Mouse (Mus musculus) cortical plate, adult 2 months (tissue): ENCODE results near the gene Thbs3.

Source experiments
- CTCF ChIP-seq: fragments of 200-500 bp; IDR thresholded peaks from 2 replicates; pipeline ENCODE4 v1.5.1; 2011; ENCODE audit warnings: mild to moderate bottlenecking, control low read depth, low read length; ENCODE audit not compliant: insufficient read depth; ENCODE audit errors: extremely low read depth
- POLR2A ChIP-seq: fragments of 200-500 bp; IDR thresholded peaks from 2 replicates; pipeline ENCODE4 v1.6.1; 2011; ENCODE audit warnings: mild to moderate bottlenecking, low read length, control low read depth; ENCODE audit not compliant: insufficient read depth; ENCODE audit errors: extremely low read depth

DNA sequence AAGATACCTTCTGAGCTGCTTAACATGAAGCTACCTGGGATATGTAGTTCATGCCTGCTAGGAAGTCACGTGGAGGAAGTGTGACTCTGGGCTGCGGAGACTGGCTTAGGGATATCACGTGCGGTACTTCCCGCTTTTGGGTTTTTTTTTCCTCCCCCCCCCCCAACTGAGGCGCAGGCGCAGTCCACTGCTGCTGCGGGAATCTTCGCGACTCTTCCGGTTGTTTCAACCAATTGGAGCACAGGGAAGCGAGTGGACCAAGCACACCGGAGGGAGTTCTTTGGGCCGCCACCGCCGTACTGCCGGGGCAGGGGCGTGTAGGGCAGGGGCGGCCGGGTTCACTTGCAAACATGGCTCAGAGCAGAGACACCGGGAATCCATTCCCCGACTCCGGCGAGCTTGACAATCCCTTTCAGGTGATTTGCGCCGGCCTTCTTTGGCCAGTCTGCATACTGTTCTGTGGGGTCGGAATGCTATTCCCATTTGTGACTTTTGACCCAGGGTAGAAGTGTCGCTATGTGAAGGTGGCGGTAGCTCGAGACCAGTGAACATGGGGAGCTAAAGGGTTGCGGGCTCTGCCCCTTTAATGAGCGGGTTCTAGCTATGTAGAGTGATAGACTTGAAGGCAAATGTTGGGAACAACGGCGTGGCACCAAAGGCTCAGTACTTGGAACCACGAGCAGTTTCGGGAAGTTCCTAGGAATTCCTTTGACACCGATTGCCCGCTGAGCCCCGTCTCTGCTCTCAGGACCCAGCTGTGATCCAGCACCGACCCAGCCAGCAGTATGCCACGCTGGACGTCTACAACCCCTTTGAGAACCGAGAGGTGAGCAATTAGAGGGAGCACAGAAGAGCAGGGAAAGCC is 37.5 kb upstream of the Thbs3 start, which contains the start of gene Scamp3:
- TF ChIP-seq CTCF, result no peak
- TF ChIP-seq POLR2A, result peak; percentile 93
